Mouse (Mus musculus): ENCODE results near the gene Hdac1. TPM values are rescaled to one million over a fixed set of nuclear protein-coding genes. Genes with fewer than 3 reads are reported as not detected.
"Not testable (repeated sequence)": the region's sequence is repeated elsewhere in the genome, so short reads cannot be mapped to it uniquely, and the experiment has no call there.

Gene Hdac1
- polyA plus RNA-seq, 1 experiment from 2014 or later, result 294 TPM

- under 1% methylated on average over 24 of the region's 24 CpGs for WGBS
- no peaks in the 10 kb centered on the region for H3K36me3 ChIP-seq (replicated peaks)
- peak; percentile 30 for DNase-seq (ENCODE audit: extremely low spot score, low spot score)
- peaks cover 18% of the 10 kb centered on the region for H3K27me3 ChIP-seq (ENCODE audit: poor library complexity, severe bottlenecking)
- no peaks in the 10 kb centered on the region for H3K9me3 ChIP-seq
- H3K27ac ChIP-seq, result peak overlapping the region; percentile 86
- H3K4me1 ChIP-seq, result peaks cover 32% of the 10 kb centered on the region
- H3K4me3 ChIP-seq, result peak overlapping the region; percentile 62
Observed at GRCm38 (mm10) chr4:129555862-129556531, 13.5 kb upstream of the Hdac1 start.

GRCm38 (mm10) chr4:129555421-129555861 is 12.9 kb upstream of the Hdac1 start:
- Histone ChIP-seq H3K36me3 (replicated peaks) (no peaks in the 10 kb centered on the region), H3K4me3 (peak overlapping the region; percentile 62), H3K27ac (peak overlapping the region; percentile 86), H3K27me3 (ENCODE audit: poor library complexity, severe bottlenecking) (peaks cover 18% of the 10 kb centered on the region), H3K9me3 (no peaks in the 10 kb centered on the region), H3K4me1 (peaks cover 35% of the 10 kb centered on the region)
- DNase-seq (ENCODE audit: extremely low spot score, low spot score), result peak; percentile 68
- WGBS, result 4% methylated on average over 16 of the region's 16 CpGs

GRCm38 (mm10) chr4:129554512-129554911 is 12.0 kb upstream of the Hdac1 start:
- WGBS, result 84% methylated on average over 6 of the region's 6 CpGs
- not testable (repeated sequence) for H3K27ac ChIP-seq; DNase-seq (ENCODE audit: extremely low spot score, low spot score); H3K36me3 ChIP-seq (replicated peaks); H3K4me3 ChIP-seq; H3K9me3 ChIP-seq
- peaks cover 42% of the 10 kb centered on the region for H3K4me1 ChIP-seq
- H3K27me3 ChIP-seq (ENCODE audit: poor library complexity, severe bottlenecking), result peaks cover 18% of the 10 kb centered on the region

GRCm38 (mm10) chr4:129550295-129550694 is 7.8 kb upstream of the Hdac1 start:
- WGBS, result 54% methylated on average over 1 of the region's 1 CpGs
- Histone ChIP-seq H3K27ac (no peak overlapping the region), H3K27me3 (ENCODE audit: poor library complexity, severe bottlenecking) (peaks cover 7% of the 10 kb centered on the region), H3K4me1 (peaks cover 17% of the 10 kb centered on the region), H3K4me3 (no peak overlapping the region), H3K9me3 (no peaks in the 10 kb centered on the region), H3K36me3 (replicated peaks) (peaks cover 8% of the 10 kb centered on the region)
- DNase-seq (ENCODE audit: extremely low spot score, low spot score), result no peak

- no peaks in the 10 kb centered on the region for H3K9me3 ChIP-seq
- peaks cover 11% of the 10 kb centered on the region for H3K4me1 ChIP-seq
- peaks cover 8% of the 10 kb centered on the region for H3K36me3 ChIP-seq (replicated peaks)
- no peak overlapping the region for H3K4me3 ChIP-seq
- H3K27me3 ChIP-seq (ENCODE audit: poor library complexity, severe bottlenecking), result no peaks in the 10 kb centered on the region
- no peak overlapping the region for H3K27ac ChIP-seq
- DNase-seq (ENCODE audit: extremely low spot score, low spot score), result no peak
- 88% methylated on average over 2 of the region's 2 CpGs for WGBS
Observed at GRCm38 (mm10) chr4:129549306-129549705, 6.8 kb upstream of the Hdac1 start.

GRCm38 (mm10) chr4:129547631-129548030 is 5.1 kb upstream of the Hdac1 start:
- H3K27me3 ChIP-seq (ENCODE audit: poor library complexity, severe bottlenecking); H3K27ac ChIP-seq; H3K36me3 ChIP-seq (replicated peaks); DNase-seq (ENCODE audit: extremely low spot score, low spot score); H3K4me3 ChIP-seq; H3K9me3 ChIP-seq: not testable (repeated sequence)
- peaks cover 11% of the 10 kb centered on the region for H3K4me1 ChIP-seq
- WGBS, result 88% methylated on average over 4 of the region's 4 CpGs

- peaks cover 28% of the 10 kb centered on the region for H3K36me3 ChIP-seq (replicated peaks)
- H3K9me3 ChIP-seq, result no peaks in the 10 kb centered on the region
- DNase-seq (ENCODE audit: extremely low spot score, low spot score), result no peak
- H3K27me3 ChIP-seq (ENCODE audit: poor library complexity, severe bottlenecking), result no peaks in the 10 kb centered on the region
- H3K4me1 ChIP-seq, result peaks cover 22% of the 10 kb centered on the region
- H3K27ac ChIP-seq, result no peak overlapping the region
- WGBS, result 93% methylated on average over 4 of the region's 4 CpGs
- H3K4me3 ChIP-seq, result no peak overlapping the region
Observed at GRCm38 (mm10) chr4:129544106-129544505, 1.6 kb upstream of the Hdac1 start.

GRCm38 (mm10) chr4:129541868-129542591 is 483 bp downstream of the Hdac1 start:
- DNase-seq (ENCODE audit: extremely low spot score, low spot score), result peak; percentile 44
- H3K9me3 ChIP-seq, result no peaks in the 10 kb centered on the region
- peak overlapping the region; percentile 96 for H3K4me3 ChIP-seq
- H3K27ac ChIP-seq, result peak overlapping the region; percentile 96
- H3K27me3 ChIP-seq (ENCODE audit: poor library complexity, severe bottlenecking), result no peaks in the 10 kb centered on the region
- peaks cover 22% of the 10 kb centered on the region for H3K4me1 ChIP-seq
- H3K36me3 ChIP-seq (replicated peaks), result peaks cover 40% of the 10 kb centered on the region
- WGBS, result under 1% methylated on average over 30 of the region's 30 CpGs

GRCm38 (mm10) chr4:129540012-129540411 is 2.5 kb downstream of the Hdac1 start:
- no peak overlapping the region for H3K4me3 ChIP-seq
- H3K9me3 ChIP-seq, result no peaks in the 10 kb centered on the region
- peaks cover 59% of the 10 kb centered on the region for H3K36me3 ChIP-seq (replicated peaks)
- no peak for DNase-seq (ENCODE audit: extremely low spot score, low spot score)
- no peaks in the 10 kb centered on the region for H3K27me3 ChIP-seq (ENCODE audit: poor library complexity, severe bottlenecking)
- H3K4me1 ChIP-seq, result peaks cover 22% of the 10 kb centered on the region
- 97% methylated on average over 6 of the region's 6 CpGs for WGBS
- no peak overlapping the region for H3K27ac ChIP-seq

- H3K36me3 ChIP-seq (replicated peaks), result peaks cover 99% of the 10 kb centered on the region
- H3K27me3 ChIP-seq (ENCODE audit: poor library complexity, severe bottlenecking); H3K9me3 ChIP-seq; DNase-seq (ENCODE audit: extremely low spot score, low spot score); H3K4me1 ChIP-seq; H3K4me3 ChIP-seq; H3K27ac ChIP-seq: not testable (repeated sequence)
- WGBS, result 96% methylated on average over 6 of the region's 6 CpGs
Observed at GRCm38 (mm10) chr4:129528901-129529300, 13.6 kb downstream of the Hdac1 start.

GRCm38 (mm10) chr4:129525889-129526288 is 16.6 kb downstream of the Hdac1 start:
- H3K36me3 ChIP-seq (replicated peaks), result peaks cover 99% of the 10 kb centered on the region
- no peaks in the 10 kb centered on the region for H3K27me3 ChIP-seq (ENCODE audit: poor library complexity, severe bottlenecking)
- no peak overlapping the region for H3K4me3 ChIP-seq
- 90% methylated on average over 3 of the region's 3 CpGs for WGBS
- DNase-seq (ENCODE audit: extremely low spot score, low spot score), result no peak
- H3K27ac ChIP-seq, result no peak overlapping the region
- H3K9me3 ChIP-seq, result no peaks in the 10 kb centered on the region
- no peaks in the 10 kb centered on the region for H3K4me1 ChIP-seq

GRCm38 (mm10) chr4:129525338-129525737 is 17.2 kb downstream of the Hdac1 start:
- peaks cover 99% of the 10 kb centered on the region for H3K36me3 ChIP-seq (replicated peaks)
- H3K27ac ChIP-seq, result no peak overlapping the region
- H3K27me3 ChIP-seq (ENCODE audit: poor library complexity, severe bottlenecking), result no peaks in the 10 kb centered on the region
- no peak for DNase-seq (ENCODE audit: extremely low spot score, low spot score)
- no peaks in the 10 kb centered on the region for H3K4me1 ChIP-seq
- H3K9me3 ChIP-seq, result no peaks in the 10 kb centered on the region
- WGBS, result 92% methylated on average over 5 of the region's 5 CpGs
- no peak overlapping the region for H3K4me3 ChIP-seq

- no peak overlapping the region for H3K4me3 ChIP-seq
- H3K9me3 ChIP-seq, result no peaks in the 10 kb centered on the region
- peaks cover 23% of the 10 kb centered on the region for H3K4me1 ChIP-seq
- WGBS, result 94% methylated on average over 8 of the region's 8 CpGs
- H3K27me3 ChIP-seq (ENCODE audit: poor library complexity, severe bottlenecking), result no peaks in the 10 kb centered on the region
- DNase-seq (ENCODE audit: extremely low spot score, low spot score), result no peak
- H3K36me3 ChIP-seq (replicated peaks), result peaks cover 92% of the 10 kb centered on the region
- H3K27ac ChIP-seq, result no peak overlapping the region
Observed at GRCm38 (mm10) chr4:129518519-129518918, 24.0 kb downstream of the Hdac1 start.

All from forebrain, embryonic 10.5 days (tissue).